ENCODE assay signal across 14 mouse cellular contexts in the genomic region with DNA sequence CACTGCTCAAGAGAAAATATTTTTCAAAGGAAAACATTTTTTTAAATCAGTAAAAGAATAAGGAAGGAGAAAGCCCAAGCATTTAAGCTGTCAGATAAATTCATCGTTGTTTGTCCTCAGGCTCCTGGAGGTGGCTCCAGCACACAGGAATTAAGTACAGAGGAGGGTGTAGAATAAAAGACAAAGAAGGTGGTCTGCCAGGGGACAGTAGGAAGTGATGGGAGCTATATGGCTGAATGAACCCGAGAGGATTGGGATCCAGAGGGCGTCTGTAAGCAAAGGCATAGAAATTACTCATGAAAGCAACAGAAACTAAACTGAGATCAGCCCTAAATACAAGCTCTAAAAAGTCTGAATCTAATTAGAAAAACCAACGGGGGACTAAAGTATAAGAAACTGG.
DNase-seq lines count a peak whose midpoint lies in the region; ATAC-seq and TF ChIP-seq lines count a peak whose summit lies in the region.
"Had no signal": no experiment of that assay in that cellular context is flagged by ENCODE, and none has a peak within 500 bp of the region (broad histone marks: within the 10 kb centered on the region; RNA-seq: fewer than 3 reads in every experiment).

No protein-coding gene starts in this region.

- H3K4me1 ChIP-seq in forebrain, embryonic 13.5 days, result peaks cover 21% of the 10 kb centered on the region
- peaks cover 26% of the 10 kb centered on the region for H3K4me1 ChIP-seq in forebrain, embryonic 12.5 days
- H3K4me1 ChIP-seq in embryonic facial prominence, embryonic 15.5 days, result peaks cover 13% of the 10 kb centered on the region
- peaks cover 21% of the 10 kb centered on the region; the same call in 1 of the 2 replicates for H3K4me1 ChIP-seq in limb, embryonic 11.5 days (ENCODE audit: control insufficient read depth, insufficient read depth, low read length)
- H3K4me1 ChIP-seq in midbrain, postnatal 0 days (ENCODE audit: insufficient read depth, low read length), result no peaks in the 10 kb centered on the region

- H3K9ac ChIP-seq in forebrain, embryonic 13.5 days, result peak overlapping the region; percentile 9; the same call in 1 of the 2 replicates
- H3K9ac ChIP-seq in forebrain, embryonic 12.5 days, result no peak overlapping the region
- no peak overlapping the region for H3K9ac ChIP-seq in embryonic facial prominence, embryonic 15.5 days
- H3K9ac ChIP-seq in limb, embryonic 11.5 days (ENCODE audit: low read length), result no peak overlapping the region
- H3K9ac ChIP-seq in midbrain, postnatal 0 days (replicated peaks; ENCODE audit: low read length, poor library complexity, severe bottlenecking), result no peak overlapping the region

- WGBS in forebrain, embryonic 13.5 days, result 1% methylated on average over 4 of the region's 4 CpGs
- WGBS in forebrain, embryonic 12.5 days, result 4% methylated on average over 4 of the region's 4 CpGs
- WGBS in embryonic facial prominence, embryonic 15.5 days, result 9% methylated on average over 4 of the region's 4 CpGs
- 29% methylated on average over 4 of the region's 4 CpGs for WGBS in limb, embryonic 11.5 days
- 14% methylated on average over 4 of the region's 4 CpGs for WGBS in midbrain, postnatal 0 days

- no peaks in the 10 kb centered on the region for H3K9me3 ChIP-seq in forebrain, embryonic 13.5 days (replicated peaks)
- H3K9me3 ChIP-seq in forebrain, embryonic 12.5 days, result no peaks in the 10 kb centered on the region
- H3K9me3 ChIP-seq in embryonic facial prominence, embryonic 15.5 days (replicated peaks), result no peaks in the 10 kb centered on the region
- no peaks in the 10 kb centered on the region for H3K9me3 ChIP-seq in limb, embryonic 11.5 days (ENCODE audit: control insufficient read depth, low read length)
- H3K9me3 ChIP-seq in midbrain, postnatal 0 days (ENCODE audit: low read length), result no peaks in the 10 kb centered on the region

- H3K4me3 ChIP-seq in forebrain, embryonic 13.5 days, result no peak overlapping the region
- H3K4me3 ChIP-seq in forebrain, embryonic 12.5 days (replicated peaks), result no peak overlapping the region
- no peak overlapping the region for H3K4me3 ChIP-seq in embryonic facial prominence, embryonic 15.5 days (replicated peaks)
- H3K4me3 ChIP-seq in limb, embryonic 11.5 days (ENCODE audit: low read depth, low read length), result no peak overlapping the region
- H3K4me3 ChIP-seq in midbrain, postnatal 0 days (ENCODE audit: low read depth, low read length), result no peak overlapping the region
- H3K4me3 ChIP-seq: myocyte had no signal

- ATAC-seq in forebrain, embryonic 13.5 days, result no peak
- ATAC-seq in forebrain, embryonic 12.5 days (ENCODE audit: low FRiP score), result no peak
- ATAC-seq in embryonic facial prominence, embryonic 15.5 days (ENCODE audit: insufficient number of reproducible peaks, low FRiP score, low TSS enrichment, low read depth), result no peak
- no peak for ATAC-seq in limb, embryonic 11.5 days (ENCODE audit: insufficient number of reproducible peaks, low FRiP score, low TSS enrichment, low read depth)
- ATAC-seq in midbrain, postnatal 0 days (ENCODE audit: low FRiP score), result no peak; the same call in 1 of the 2 replicates
- ATAC-seq: intestine, postnatal 0 days had no signal

- no peak for DNase-seq in limb, embryonic 11.5 days (ENCODE audit: low spot score)
- DNase-seq in midbrain, postnatal 0 days (ENCODE audit: low spot score), result peak; percentile 47
- DNase-seq in embryo, embryonic 9.5 days (ENCODE audit: extremely low spot score), result no peak
- no peak for DNase-seq in right cerebral cortex, postnatal 25 days
- DNase-seq in ovary, postnatal 36 days (ENCODE audit: low spot score), result no peak
- DNase-seq: adrenal gland, postnatal 14 days; heart, postnatal 14 days; thymus, adult 18-20 months had no signal

- no peak for TF ChIP-seq CTCF in midbrain, postnatal 0 days (IDR thresholded peaks at IDR 0.05)

- H3K4me2 ChIP-seq in forebrain, embryonic 13.5 days, result peak overlapping the region; percentile 2; the same call in 1 of the 2 replicates
- no peak overlapping the region; the same call in 1 of the 2 replicates for H3K4me2 ChIP-seq in forebrain, embryonic 12.5 days
- no peak overlapping the region for H3K4me2 ChIP-seq in embryonic facial prominence, embryonic 15.5 days (replicated peaks)
- H3K4me2 ChIP-seq in limb, embryonic 11.5 days (ENCODE audit: low read depth, severe bottlenecking), result no peak overlapping the region
- H3K4me2 ChIP-seq in midbrain, postnatal 0 days (ENCODE audit: low read depth, low read length, poor library complexity, severe bottlenecking), result no peak overlapping the region

- no peak overlapping the region for H3K27ac ChIP-seq in forebrain, embryonic 13.5 days
- no peak overlapping the region for H3K27ac ChIP-seq in forebrain, embryonic 12.5 days
- H3K27ac ChIP-seq in embryonic facial prominence, embryonic 15.5 days (replicated peaks), result 0 out of 2 replicates have a peak overlapping the region, but pooled peaks have one; percentile 22
- 0 out of 2 replicates have a peak overlapping the region, but pooled peaks have one; percentile 16 for H3K27ac ChIP-seq in limb, embryonic 11.5 days (replicated peaks; ENCODE audit: low read depth, low read length)
- H3K27ac ChIP-seq in midbrain, postnatal 0 days (ENCODE audit: low read depth, low read length), result peak overlapping the region; percentile 58
- H3K27ac ChIP-seq: macrophage had no signal

- peaks cover 19% of the 10 kb centered on the region for H3K27me3 ChIP-seq in forebrain, embryonic 13.5 days
- H3K27me3 ChIP-seq in forebrain, embryonic 12.5 days, result peaks cover 26% of the 10 kb centered on the region
- no peaks in the 10 kb centered on the region for H3K27me3 ChIP-seq in embryonic facial prominence, embryonic 15.5 days
- no peaks in the 10 kb centered on the region for H3K27me3 ChIP-seq in limb, embryonic 11.5 days (ENCODE audit: control insufficient read depth, insufficient read depth, low read length)
- H3K27me3 ChIP-seq in midbrain, postnatal 0 days (ENCODE audit: insufficient read depth, low read length), result no peaks in the 10 kb centered on the region

- no peaks in the 10 kb centered on the region for H3K36me3 ChIP-seq in forebrain, embryonic 13.5 days (ENCODE audit: poor library complexity, severe bottlenecking)
- no peaks in the 10 kb centered on the region for H3K36me3 ChIP-seq in forebrain, embryonic 12.5 days (replicated peaks)
- H3K36me3 ChIP-seq in embryonic facial prominence, embryonic 15.5 days, result no peaks in the 10 kb centered on the region
- no peaks in the 10 kb centered on the region for H3K36me3 ChIP-seq in limb, embryonic 11.5 days (ENCODE audit: control insufficient read depth, insufficient read depth, low read length)
- H3K36me3 ChIP-seq in midbrain, postnatal 0 days (ENCODE audit: insufficient read depth, low read length), result no peaks in the 10 kb centered on the region

Comparison
In these comparisons a context has a peak if more than half of its experiments do, and no peak if none do; other contexts are left out.
1. H3K27ac ChIP-seq: peak in embryonic facial prominence, embryonic 15.5 days (single experiment), limb, embryonic 11.5 days (single experiment) and midbrain, postnatal 0 days (single experiment); none in forebrain, embryonic 13.5 days (single experiment) and forebrain, embryonic 12.5 days (single experiment).